Mouse (Mus musculus): Measurements from ENCODE around the gene Kdm5a. TPM values are rescaled to one million over a fixed set of nuclear protein-coding genes. Genes with fewer than 3 reads are reported as not detected.

Gene Kdm5a
- total and polyA plus RNA-seq, 3 experiments, result 20.8 to 35.8 (median 29.3) TPM

DNA sequence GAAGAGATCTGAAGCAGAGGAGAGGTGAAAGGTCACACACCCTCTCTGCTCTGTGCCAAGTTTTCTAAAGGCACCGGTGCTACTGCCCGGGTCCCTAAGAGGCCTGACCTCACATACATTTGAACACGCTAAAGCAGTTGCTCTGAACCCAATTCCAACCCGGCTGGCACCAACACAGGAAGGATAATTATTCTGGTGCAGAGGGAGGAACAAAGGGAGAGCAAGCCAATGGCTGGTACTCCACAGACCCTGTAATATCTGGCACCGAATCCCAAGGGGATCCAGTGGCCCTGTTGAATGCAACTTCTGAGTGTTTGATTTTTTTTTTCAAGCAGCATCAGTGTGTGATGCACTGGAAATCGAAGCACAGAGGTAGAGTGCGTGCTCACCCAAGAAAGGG, 127.1 kb downstream of the Kdm5a start:
- no peak for TF ChIP-seq KAT2A (IDR thresholded peaks at IDR 0.05; ENCODE audit: insufficient replicate concordance, low read length)
- TF ChIP-seq NRF1 (IDR thresholded peaks at IDR 0.05; ENCODE audit: low read depth, low read length), result no peak
- TF ChIP-seq GABPA (IDR thresholded peaks at IDR 0.05; ENCODE audit: insufficient replicate concordance, low read depth, low read length), result no peak
- no peak for TF ChIP-seq POLR2A (IDR thresholded peaks at IDR 0.05; ENCODE audit: low read depth, low read length)
- no peak for TF ChIP-seq MEF2A (IDR thresholded peaks at IDR 0.05; ENCODE audit: borderline replicate concordance, low read depth, low read length)
- TF ChIP-seq SMC3 (IDR thresholded peaks at IDR 0.05; ENCODE audit: low read depth, low read length), result no peak
- no peak for TF ChIP-seq CHD1 (IDR thresholded peaks at IDR 0.05; ENCODE audit: low read depth, low read length)
- Histone ChIP-seq H3K4me1 (ENCODE audit: control insufficient read depth in 1 of 2, insufficient read depth in 2 of 2) (peaks cover 0 to 13% of the 10 kb centered on the region in 2 experiments; a peak in 3 of 4 replicates), H3K4me2 (ENCODE audit: insufficient read depth, low read depth, poor library complexity, severe bottlenecking) (no peak overlapping the region), H3K27ac (ENCODE audit: insufficient read depth, low read depth) (no peak overlapping the region), H3K9ac (ENCODE audit: insufficient read depth, low read depth) (no peak overlapping the region), H3K79me2 (replicated peaks; ENCODE audit: control insufficient read depth, extremely low read depth, insufficient read depth, poor library complexity, severe bottlenecking) (no peaks in the 10 kb centered on the region), H3K27me3 (replicated peaks) (peaks cover 26% of the 10 kb centered on the region), H3K9me3 (replicated peaks; ENCODE audit: low read length) (peaks cover 11% of the 10 kb centered on the region), H3K36me3 (replicated peaks in 1 of 2; ENCODE audit: control insufficient read depth in 1 of 2, insufficient read depth in 1 of 2, low read length in 1 of 2) (no peaks in the 10 kb centered on the region), H3K4me3 (replicated peaks in 1 of 3; ENCODE audit: low read depth in 2 of 3, low read length in 2 of 3, poor library complexity in 1 of 3) (no peak overlapping the region)
- in situ Hi-C loops (cut with MboI; ENCODE audit: low pct_ligation_motif_present, low pct_unique_long_range_greater_than_20kb, low sequenced_read_pairs), result no loop called here
- dilution Hi-C loops (cut with MboI; ENCODE audit: extremely low pct_ligation_motif_present, extremely low pct_unique_long_range_greater_than_20kb, low sequenced_read_pairs), result no loop called here
- DNase-seq (ENCODE audit: extremely low read depth), result no peak

- no peaks in the 10 kb centered on the region for H3K79me2 ChIP-seq (replicated peaks; ENCODE audit: control insufficient read depth, extremely low read depth, insufficient read depth, poor library complexity, severe bottlenecking)
- no peaks in the 10 kb centered on the region for H3K36me3 ChIP-seq (replicated peaks in 1 of 2; ENCODE audit: control insufficient read depth in 1 of 2, insufficient read depth in 1 of 2, low read length in 1 of 2)
- H3K27me3 ChIP-seq (replicated peaks), result peaks cover 26% of the 10 kb centered on the region
- no peak overlapping the region for H3K9ac ChIP-seq (ENCODE audit: insufficient read depth, low read depth)
- peaks cover 11% of the 10 kb centered on the region for H3K9me3 ChIP-seq (replicated peaks; ENCODE audit: low read length)
- no peak for TF ChIP-seq MAZ (IDR thresholded peaks at IDR 0.05; ENCODE audit: low read depth, low read length)
- no peak for TF ChIP-seq KAT2A (IDR thresholded peaks at IDR 0.05; ENCODE audit: insufficient replicate concordance, low read length)
- TF ChIP-seq CHD1 (IDR thresholded peaks at IDR 0.05; ENCODE audit: low read depth, low read length), result no peak
- no peak for TF ChIP-seq ELF1 (IDR thresholded peaks at IDR 0.05; ENCODE audit: low read depth, low read length)
- TF ChIP-seq TBP (conservative IDR thresholded peaks at IDR 0.05; ENCODE audit: low read depth, low read length), result no peak
- no peak for TF ChIP-seq MAX (IDR thresholded peaks at IDR 0.05; ENCODE audit: low read length)
- TF ChIP-seq MAFK (IDR thresholded peaks at IDR 0.05; ENCODE audit: insufficient replicate concordance, low read length), result no peak
- TF ChIP-seq CHD2 (IDR thresholded peaks at IDR 0.05; ENCODE audit: low read length), result no peak
- TF ChIP-seq NELFE (IDR thresholded peaks at IDR 0.05; ENCODE audit: low read depth, low read length), result no peak
- TF ChIP-seq ZC3H11A (IDR thresholded peaks at IDR 0.05; ENCODE audit: low read depth, low read length), result no peak
- no peak for TF ChIP-seq USF1 (IDR thresholded peaks at IDR 0.05; ENCODE audit: low read depth, low read length)
- no peak for TF ChIP-seq IRF4 (IDR thresholded peaks at IDR 0.05; ENCODE audit: low read depth, low read length)
- TF ChIP-seq BHLHE40 (IDR thresholded peaks at IDR 0.05; ENCODE audit: low read depth, low read length), result no peak
- no peak for TF ChIP-seq JUN (IDR thresholded peaks at IDR 0.05; ENCODE audit: insufficient read depth, low read depth, low read length)
- H3K27ac ChIP-seq (ENCODE audit: insufficient read depth, low read depth), result no peak overlapping the region
- in situ Hi-C loops (cut with MboI; ENCODE audit: low pct_ligation_motif_present, low pct_unique_long_range_greater_than_20kb, low sequenced_read_pairs), result no loop called here
- no peak overlapping the region for H3K4me2 ChIP-seq (ENCODE audit: insufficient read depth, low read depth, poor library complexity, severe bottlenecking)
- peaks cover 0 to 10% of the 10 kb centered on the region in 2 experiments; a peak in 3 of 4 replicates for H3K4me1 ChIP-seq (ENCODE audit: control insufficient read depth in 1 of 2, insufficient read depth in 2 of 2)
- dilution Hi-C loops (cut with MboI; ENCODE audit: extremely low pct_ligation_motif_present, extremely low pct_unique_long_range_greater_than_20kb, low sequenced_read_pairs), result no loop called here
- no peak overlapping the region for H3K4me3 ChIP-seq (replicated peaks in 1 of 3; ENCODE audit: low read depth in 2 of 3, low read length in 2 of 3, poor library complexity in 1 of 3)
- DNase-seq (ENCODE audit: extremely low read depth), result no peak
Observed at GRCm38 (mm10) chr6:120491862-120492498, 128.1 kb downstream of the Kdm5a start.
